Mouse (Mus musculus) layer of hippocampus, adult 18-20 months (tissue): Measurements from ENCODE around the gene Pcnx2. TPM values are rescaled to one million over a fixed set of nuclear protein-coding genes. Genes with fewer than 3 reads are reported as not detected.

Source experiments
- DNase-seq, 2 experiments: peaks; one replicate each; pipeline ENCODE4 v3.0.0; 2022; ENCODE audit warnings: low spot score in 2 of 2
- total RNA-seq, 2 experiments: library from RNA; stranded (reverse); gene quantifications; 2 replicates each; pipeline ENCODE4 v1.2.3; 2021

Pcnx2 gene
- total RNA-seq, 2 experiments from 2014 or later = 66.1 to 67.7 TPM

- DNase-seq = no peak
These were observed 134.9 kb downstream of the Pcnx2 start for GRCm38 (mm10) chr8:125763066-125763786.

GRCm38 (mm10) chr8:125759022-125759421 lies 139.1 kb downstream of the Pcnx2 start:
- DNase-seq = peak in 1 of 2 experiments; percentile 29

DNA sequence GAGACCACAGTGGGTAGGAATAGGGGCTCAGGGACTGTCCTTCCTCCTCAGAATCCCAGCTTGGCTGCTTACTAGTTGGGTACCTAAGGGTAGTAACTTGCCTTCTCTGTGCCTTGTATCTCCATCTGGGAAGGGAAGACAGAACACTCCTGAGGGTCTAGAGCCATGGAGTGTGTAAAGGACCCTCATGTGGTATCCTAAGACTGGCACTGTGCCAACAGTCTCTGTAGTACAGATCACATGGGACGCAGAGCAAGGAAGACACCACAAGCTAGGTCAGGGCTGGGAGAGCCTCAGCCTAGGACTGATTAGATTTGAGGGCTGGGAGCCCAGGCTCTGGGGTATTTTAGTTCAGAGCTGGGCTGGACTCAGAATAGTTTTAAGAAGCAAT lies 141.0 kb downstream of the Pcnx2 start:
- no peak for DNase-seq

DNA sequence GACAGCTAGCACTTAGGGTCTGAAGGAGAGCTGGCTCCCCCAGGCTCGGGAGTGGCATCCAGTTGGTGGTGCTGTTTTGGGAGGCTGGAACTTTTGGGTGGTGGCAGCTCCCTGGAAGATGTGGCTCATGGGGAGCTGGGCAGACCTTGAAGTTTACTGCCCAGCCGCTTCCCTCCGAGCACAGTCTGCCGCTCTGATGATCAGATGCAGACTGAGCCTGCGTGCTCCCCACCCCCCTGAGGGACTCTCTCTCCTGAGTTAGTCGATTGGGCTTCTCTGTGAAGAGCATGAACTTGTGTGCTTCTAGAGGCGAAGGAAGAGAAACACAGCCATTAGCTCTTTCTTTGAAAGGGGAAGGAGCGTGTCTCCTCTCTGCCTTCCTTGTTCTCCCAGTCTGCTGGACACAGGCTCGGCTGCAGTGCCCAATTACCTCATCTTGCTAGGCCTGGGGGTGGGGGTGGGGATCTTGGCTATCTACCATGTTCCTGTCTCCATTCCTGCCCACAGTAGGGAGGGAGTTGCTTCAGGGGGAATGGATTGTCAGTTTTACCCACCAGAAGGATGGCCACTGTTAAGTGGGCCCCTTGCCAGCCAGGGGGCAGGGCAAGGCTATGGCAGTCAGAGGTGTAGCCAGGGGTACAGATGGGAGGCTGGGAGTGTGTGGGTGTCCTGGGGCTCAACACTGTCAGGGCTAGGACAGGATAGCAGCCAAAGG lies 141.6 kb downstream of the Pcnx2 start:
- no peak for DNase-seq

DNA sequence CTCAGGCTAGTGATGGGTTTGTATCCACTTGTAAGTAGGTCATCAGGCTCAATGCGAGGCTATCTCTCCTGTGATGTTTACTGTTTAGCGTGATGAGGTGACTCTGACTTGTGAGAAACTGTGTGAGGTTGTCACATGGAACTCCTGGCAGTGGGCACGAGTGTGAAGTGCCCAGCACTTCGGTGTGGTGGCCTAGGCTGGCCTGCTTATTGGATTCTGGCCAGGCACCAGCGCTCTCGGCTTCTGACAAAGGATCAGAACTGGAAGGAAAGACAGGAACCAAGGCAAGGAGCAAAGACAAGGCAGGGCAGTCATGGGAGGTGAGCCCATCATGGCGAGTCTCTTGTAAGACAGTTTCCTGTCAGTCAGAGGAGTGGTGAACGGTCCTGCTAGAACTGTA lies 142.2 kb downstream of the Pcnx2 start:
- no peak for DNase-seq

DNA sequence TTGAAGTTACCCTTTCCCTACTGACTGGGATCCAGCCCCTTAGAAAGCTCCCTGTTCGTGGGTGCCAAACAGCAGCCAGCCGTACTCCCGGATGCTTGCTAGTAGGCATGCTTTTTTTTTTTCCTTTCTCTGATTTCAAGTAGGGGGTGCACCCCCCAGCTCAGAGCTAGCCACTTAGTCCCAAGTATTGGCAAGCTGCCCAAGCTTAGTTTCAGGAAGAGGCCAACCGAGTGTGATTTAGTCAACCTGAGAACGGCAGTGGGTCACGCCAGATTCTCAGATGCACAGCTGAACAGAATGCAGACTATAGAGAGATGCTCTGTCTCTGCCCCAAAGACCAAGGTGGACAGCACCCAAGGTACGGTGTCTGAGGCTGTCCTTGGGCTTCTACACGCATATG lies 147.3 kb downstream of the Pcnx2 start:
- no peak for DNase-seq

GRCm38 (mm10) chr8:125747390-125747789 lies 150.7 kb downstream of the Pcnx2 start:
- no peak for DNase-seq

- no peak for DNase-seq
These were observed 153.1 kb downstream of the Pcnx2 start for GRCm38 (mm10) chr8:125744914-125745576.

DNA sequence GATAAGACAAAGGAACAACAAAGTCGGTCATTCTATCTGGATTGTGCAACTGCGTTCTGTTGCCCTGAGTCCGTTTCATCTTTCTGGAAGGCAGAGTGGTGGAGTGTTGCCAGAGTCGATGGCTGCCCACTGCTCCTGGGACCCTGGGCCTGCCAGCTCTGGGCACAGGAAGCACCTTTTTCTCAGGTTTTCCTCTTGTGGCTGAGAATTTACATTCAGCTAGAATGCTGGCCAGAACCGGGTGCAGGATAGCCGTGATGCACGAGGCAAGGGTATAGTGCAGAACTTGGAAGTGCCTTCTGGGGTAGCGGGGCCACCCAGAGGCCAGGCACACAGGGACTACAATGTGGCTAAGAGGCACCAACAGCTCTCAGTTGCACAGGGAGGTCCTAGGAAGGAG lies 155.7 kb downstream of the Pcnx2 start:
- no peak for DNase-seq

DNA sequence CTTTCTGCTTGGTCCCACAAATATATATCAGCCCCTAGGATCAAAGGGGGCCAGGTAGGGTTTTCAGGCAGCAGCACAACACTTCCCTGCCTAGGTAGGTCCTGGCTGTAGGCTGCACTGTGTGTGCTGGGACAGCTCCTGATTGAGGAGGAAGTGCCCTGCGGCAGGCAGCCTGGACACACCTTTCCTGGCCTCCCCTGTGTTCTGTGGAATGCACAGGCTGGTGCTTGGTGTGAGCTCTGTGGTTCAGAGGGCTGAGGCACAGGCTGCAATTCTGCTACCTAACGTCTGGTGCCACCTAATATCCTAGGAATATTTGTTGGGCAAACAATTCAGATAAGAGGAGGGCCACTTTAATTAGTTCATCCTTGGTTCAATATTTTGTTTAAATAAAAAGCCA lies 156.3 kb downstream of the Pcnx2 start:
- no peak for DNase-seq

GRCm38 (mm10) chr8:125741377-125741776 lies 156.7 kb downstream of the Pcnx2 start:
- DNase-seq = no peak

DNA sequence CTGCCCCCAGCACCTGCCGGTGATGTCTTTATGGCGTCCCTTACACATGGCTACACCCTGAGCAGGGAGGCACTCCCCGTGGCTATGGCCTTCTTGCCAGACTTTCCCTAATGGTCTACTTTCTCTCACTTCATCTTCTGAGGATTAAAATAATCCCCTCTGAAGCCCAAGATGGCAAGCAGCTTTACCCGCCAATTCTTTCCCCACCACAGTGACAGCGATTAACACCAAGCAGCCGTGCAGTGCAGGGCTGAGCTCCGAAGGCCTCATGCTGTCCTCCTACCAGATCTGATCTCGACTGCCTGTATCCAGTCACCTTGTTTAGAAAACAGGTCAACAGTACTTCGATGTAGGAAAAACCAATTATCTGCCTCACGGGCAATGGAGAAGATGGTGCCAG lies 157.5 kb downstream of the Pcnx2 start:
- DNase-seq = no peak

DNA sequence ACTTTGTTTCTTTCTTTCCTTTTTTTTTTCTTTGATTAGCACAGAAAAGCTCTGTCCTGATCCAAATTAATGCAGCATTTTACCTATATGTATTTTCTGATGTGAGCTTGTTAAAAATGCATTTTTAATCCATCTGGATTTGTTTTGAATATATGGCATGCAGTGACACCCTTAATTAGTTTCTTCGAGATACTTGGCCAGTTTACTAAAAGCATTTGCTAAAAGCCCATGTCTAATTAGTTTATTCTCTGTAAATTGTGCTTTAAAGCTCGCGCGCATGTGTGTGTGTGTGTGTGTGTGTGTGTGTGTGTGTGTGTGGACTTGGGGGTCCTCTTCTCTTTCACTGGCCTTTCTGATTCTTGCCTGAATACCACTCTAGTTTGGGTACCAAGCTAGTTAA lies 159.2 kb downstream of the Pcnx2 start:
- no peak for DNase-seq

DNA sequence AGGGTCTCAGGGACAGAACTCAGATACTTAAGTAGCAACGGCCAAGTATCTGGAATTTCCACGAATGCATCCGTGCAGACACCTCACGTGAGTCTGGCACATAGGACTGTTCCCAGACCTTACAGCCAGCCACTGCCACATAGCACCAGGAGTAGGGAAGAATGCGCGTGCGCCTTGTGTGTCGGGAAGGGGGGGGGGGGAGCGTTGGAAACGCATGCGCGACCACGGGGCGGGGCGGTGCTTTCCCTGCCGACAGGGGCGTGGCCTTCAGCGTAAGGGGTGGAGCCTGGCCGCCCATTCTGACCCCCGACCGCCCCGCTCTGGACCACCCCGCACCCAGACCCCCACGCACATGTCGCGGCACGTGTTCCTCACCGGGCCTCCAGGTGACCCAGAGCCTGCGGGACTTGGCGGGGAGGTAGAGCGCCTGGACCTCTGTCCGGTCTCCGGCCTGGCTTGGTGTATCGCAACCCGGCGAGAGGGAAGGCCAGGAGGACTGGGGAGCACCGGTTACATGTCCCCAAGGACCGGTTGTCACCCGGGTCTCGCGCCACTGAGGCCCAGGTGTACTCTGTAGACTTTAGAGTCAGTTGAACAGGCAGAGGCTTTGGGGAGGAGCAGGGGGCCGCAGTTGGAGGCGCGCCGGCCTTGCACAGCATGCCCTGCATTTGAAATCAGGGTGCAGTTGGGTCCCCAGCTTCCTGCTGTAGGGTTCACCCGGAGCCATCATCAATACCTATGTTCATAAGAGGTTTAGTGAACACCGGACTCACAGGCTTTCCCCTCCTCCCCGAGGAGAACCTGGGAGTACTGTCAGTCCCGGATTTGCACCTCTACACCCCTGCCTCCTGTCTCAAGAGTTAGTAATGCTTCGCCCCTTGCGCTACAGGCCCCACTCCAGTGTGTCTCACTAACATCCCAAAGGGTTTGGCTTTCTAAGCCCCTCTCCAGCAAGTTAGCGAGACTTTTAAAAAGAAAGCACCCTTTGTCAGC lies 163.9 kb downstream of the Pcnx2 start:
- DNase-seq = peak; percentile 62 to 88

DNA sequence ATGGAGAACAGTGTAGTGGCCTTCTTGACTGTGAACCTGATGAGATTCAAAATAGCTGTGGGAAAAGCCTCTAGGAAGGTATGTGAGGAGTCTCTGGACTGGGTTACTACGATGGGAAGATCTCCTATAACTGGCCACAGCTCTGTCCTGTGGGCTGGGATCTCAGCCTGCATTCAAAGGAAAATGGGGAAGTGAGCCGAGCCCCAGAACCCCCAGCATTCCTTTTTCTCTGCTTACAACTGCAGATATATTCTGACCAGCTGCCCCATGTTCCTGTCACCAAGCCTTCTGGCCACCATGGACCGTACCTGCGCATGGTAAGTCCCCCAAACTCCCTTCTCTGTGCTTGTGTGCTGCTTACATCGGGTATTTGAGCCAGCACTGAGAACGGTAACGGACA lies 168.4 kb downstream of the Pcnx2 start, which contains the start of gene Ntpcr:
Ntpcr (plus strand) TSS at position 218 of the 400 bp plus-strand sequence.
- no peak for DNase-seq

DNA sequence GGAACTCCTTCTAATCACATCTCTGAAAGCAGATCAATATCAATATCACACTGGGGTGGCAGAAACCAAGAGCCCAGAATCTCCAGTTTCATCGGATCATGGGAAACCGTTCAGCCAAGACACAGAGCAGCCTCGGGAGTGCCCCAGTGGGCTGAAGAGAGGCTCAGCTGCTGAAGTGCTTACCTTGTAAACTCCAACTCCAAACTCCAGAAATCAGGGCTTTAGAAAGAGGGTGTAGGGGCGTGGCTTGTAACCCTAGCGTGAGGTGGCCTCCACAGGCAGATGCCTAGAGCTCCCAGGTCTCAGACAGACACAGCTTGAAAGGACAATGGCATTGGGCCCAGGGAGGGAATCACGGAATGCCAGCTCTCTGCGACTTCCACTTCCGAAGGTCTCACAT lies 170.3 kb downstream of the Pcnx2 start:
- no peak for DNase-seq

- DNase-seq = no peak
These were observed 171.1 kb downstream of the Pcnx2 start for GRCm38 (mm10) chr8:125726986-125727385.

GRCm38 (mm10) chr8:125726143-125726542 lies 172.0 kb downstream of the Pcnx2 start:
- DNase-seq = no peak

DNA sequence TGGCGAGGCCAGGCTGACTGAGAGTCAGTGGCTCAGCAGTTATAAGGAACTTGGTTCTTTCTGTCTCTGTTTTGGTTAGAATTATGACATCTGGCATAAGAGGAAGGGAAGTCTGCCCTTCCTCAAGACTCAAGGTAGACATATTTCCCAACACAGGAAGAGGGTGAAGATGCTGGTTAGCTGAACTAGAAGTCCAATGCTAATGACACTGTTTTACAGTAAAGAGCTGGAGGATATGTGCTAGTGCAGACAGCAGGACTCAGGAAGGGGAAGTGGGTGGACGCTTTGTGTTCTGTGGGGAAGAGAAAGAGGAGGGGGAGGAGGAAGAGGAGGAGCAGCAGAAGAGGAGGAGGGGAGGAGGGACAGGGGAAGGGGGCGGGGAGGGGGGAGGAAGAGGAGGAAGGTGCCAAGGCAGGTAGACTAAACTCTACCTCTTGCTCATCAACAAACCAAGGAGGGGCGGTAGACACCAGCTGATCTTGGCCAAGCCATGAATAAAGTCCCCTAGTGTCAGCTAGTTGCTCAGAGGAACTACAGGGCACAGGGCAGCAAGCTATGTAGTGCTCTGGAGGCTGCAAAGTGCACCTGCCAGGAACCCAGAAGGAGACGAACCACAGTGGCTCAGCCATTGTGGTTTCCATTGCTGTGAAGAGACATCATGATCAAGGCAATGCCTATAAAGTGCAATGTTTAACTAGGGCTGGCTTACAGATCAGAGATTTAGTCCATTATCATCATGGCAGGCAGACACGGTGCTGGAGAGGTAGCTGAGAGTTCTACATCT lies 172.9 kb downstream of the Pcnx2 start:
- no peak for DNase-seq

GRCm38 (mm10) chr8:125723437-125723836 lies 174.7 kb downstream of the Pcnx2 start:
- DNase-seq = no peak
